Mouse (Mus musculus) lung, postnatal 4 days (tissue): Measurements from ENCODE around the gene Fat1.
"Not testable (repeated sequence)": the region's sequence is repeated elsewhere in the genome, so short reads cannot be mapped to it uniquely, and the experiment has no call there.

ENCODE experiments used
- DNase-seq, 2 experiments: peaks; one replicate each; pipeline ENCODE4 v3.0.0; 2021

Fat1 gene

DNA sequence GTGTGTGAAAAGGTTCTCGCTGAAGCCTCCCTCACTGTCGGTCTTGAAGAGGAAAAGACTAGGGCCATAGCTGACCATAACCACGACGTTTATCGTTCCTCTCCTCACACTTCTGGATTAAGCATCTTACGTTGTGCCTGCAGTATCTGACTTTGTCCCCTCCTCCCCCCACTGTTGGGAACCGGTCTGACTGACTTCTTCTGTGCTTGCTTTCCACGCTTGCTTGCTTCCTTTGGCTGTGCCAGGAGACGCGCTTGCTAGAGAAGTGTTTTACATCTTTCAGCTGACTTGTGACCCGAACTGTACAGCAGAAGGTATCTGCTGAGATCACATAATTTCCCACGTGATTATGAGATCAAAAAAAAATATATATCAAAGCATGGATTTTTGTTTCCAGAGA lies 76.5 kb downstream of the Fat1 start:
- no peak for DNase-seq

DNA sequence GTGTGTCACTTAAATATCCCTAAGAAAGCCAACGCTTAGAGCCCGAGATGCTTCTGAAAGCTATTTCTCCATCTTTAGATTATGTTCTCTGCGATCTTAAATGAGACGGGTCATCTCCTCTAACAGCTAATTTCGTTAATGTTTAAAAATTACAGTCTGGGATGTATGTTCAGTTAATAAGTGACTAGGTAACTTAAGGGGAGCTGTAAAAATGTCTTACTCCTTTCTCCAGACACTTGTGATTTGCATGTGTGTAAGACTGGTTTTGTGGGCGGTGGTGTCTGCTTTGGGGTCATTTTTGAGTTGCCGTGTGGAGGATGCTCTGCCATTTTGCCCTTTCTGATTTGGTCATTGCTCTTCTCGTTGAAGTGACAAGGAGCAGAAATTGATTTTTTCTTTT lies 78.6 kb downstream of the Fat1 start:
- no peak for DNase-seq

- no peak for DNase-seq
These were observed 79.3 kb downstream of the Fat1 start for GRCm38 (mm10) chr8:45014498-45015067.

- no peak for DNase-seq
These were observed 80.6 kb downstream of the Fat1 start for GRCm38 (mm10) chr8:45015876-45016275.

- DNase-seq = no peak
These were observed 84.0 kb downstream of the Fat1 start for GRCm38 (mm10) chr8:45019241-45019640.

- DNase-seq = no peak
These were observed 85.9 kb downstream of the Fat1 start for GRCm38 (mm10) chr8:45021171-45021570.

DNA sequence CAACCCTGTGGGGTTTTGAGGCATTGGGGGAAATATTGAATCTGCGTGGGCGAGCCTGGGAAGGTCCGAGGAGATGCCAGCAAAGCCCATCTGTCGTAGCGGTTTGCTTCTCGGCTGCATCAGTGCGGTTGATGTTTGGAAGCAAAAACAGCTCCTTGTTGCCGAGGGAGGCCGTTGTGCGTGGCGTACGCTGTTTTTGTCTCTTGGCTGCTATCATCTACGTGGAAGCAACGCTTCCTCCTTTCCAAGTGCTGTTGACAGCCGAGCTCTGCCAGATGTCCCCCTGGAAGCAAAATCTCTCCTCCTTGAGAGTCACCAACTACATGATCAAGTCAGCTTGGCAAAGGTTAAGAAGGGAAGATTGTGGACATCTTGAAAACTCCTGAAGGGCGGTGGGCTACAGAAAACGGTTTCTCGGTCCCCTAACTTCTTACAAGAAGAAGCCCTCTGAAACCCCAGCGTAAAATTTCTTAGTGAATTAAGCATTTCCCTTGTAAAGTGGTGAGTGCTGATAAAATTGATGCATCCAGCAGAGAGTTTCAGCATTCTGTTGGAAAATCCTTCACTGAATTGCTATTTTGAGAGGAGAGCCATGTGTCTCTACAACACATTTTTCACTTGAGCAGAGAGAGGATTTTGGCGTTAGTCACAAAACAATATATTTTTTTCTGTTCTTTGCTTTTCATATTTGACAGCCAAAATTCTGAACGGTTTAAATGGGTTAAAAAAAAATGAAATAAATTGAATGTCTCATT lies 86.8 kb downstream of the Fat1 start:
- no peak for DNase-seq

GRCm38 (mm10) chr8:45028081-45028497 lies 92.8 kb downstream of the Fat1 start:
- no peak for DNase-seq

DNA sequence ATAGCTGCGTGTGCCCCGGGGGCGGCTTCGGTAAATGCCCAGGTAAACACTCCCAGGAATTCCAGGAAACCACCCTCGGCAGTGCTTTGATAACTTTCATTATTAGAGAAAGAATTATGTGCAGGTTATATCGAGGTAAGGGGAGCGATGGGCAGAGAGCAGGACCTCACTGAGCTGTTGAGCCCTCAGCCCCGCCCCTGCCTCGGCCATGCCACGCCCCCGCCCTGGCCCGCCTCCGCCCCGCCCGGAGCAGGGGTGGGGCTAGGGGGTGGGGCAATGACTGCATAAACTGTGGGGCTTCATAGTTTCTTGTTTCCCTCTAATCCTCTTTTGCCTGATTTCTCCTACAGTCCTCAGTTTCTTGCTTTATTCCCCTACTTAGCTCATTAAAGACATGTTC lies 103.1 kb downstream of the Fat1 start:
- DNase-seq = no peak

GRCm38 (mm10) chr8:45044160-45044559 lies 108.9 kb downstream of the Fat1 start:
- DNase-seq = no peak

DNA sequence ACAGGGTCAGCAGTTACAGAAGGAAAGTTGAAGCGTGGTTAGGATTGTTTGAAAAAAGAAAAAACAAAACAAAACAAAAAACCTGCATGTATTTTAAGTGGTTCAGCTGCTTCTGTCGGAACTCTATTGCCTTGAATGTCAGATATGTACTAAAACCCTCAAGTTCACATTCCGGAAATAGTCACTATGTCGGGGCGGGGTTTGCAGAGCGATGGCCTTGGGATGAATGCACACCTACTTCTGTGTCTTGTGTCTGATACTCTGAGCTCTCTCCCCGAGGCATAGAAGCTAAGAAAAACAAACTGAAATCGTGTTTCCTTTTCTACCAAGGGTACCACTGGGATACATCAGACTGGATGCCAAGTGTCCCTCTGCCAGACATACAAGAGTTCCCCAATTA lies 115.2 kb downstream of the Fat1 start:
- DNase-seq = no peak

DNA sequence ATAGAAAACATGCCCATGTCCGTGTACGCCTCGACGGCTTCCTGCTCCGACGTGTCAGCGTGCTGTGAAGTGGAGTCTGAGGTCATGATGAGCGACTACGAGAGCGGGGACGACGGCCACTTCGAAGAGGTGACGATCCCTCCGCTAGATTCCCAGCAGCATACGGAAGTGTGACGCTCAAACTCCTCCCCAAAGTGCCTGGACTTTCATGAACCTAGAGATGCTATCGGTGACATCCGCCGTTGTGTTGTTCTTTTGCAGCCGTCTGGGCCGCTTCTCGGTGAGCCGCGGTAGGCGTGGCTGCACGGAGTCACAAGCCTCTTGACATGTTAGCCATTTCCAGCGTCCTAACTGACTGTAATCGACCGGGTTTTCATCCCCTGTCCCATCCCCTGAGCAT lies 116.0 kb downstream of the Fat1 start:
- no peak for DNase-seq

GRCm38 (mm10) chr8:45052205-45052604 lies 117.0 kb downstream of the Fat1 start:
- no peak for DNase-seq

DNA sequence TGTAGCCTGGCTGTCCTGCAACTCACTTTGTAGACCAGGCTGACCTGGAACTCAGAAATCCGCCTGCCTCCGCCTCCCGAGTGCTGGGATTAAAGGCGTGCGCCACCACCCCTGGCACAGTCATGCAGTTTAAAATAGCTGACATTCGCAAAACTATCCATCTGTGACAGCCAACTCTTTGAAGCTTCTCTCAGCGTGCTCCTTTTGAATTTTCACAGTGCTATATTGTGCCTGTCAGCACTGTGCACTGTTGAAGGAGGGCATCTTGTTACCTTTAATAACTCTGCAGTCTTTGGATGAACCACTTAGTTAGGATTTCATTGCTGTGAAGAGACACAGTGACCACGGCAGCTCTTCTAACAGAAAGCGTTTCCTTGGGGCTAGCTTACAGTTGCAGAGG lies 117.4 kb downstream of the Fat1 start:
- no peak for DNase-seq

DNA sequence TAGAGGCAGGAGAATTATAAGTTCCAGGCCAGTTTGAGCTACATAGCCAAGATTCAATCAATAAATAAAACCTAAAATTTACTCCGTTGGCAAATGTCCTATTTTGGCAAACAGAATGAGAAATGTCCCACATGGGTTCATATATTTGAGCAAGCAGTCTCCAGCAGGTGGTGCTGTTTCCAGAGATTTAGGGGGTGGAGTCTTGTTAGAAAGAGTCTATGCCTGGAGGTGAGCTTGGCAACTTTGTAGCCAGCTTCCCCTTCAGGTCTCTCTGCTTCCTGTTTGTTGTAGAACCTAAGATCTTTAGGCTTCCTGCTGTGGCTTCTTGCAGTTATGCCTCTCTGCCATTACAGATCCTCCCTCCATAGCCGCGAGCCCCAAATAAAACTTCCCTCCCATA lies 120.3 kb downstream of the Fat1 start:
- DNase-seq = no peak

GRCm38 (mm10) chr8:45056810-45057209 lies 121.6 kb downstream of the Fat1 start:
- DNase-seq = no peak

- no peak for DNase-seq
These were observed 124.8 kb downstream of the Fat1 start for GRCm38 (mm10) chr8:45060083-45060482.

DNA sequence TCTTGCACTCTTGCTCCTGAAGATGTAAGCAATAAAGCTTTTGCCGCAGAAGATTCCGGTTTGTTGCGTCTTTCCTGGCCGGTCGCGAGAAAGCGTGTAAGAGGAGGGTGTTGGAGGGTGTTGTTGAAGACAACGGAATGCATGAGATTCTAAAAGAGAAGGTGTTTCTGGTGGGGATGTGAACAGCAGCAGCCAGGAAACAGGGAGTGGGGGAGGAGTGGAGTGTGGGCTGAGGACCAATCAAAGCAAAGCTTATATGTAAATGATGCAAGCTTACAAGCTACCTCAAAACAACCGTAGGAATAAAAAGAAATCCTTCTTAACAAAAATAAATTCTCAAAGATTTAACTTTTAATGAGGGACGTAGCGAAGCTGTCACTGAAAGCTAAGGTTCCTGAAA lies 127.1 kb downstream of the Fat1 start:
- no peak for DNase-seq

GRCm38 (mm10) chr8:45062982-45063924 lies 128.0 kb downstream of the Fat1 start:
- peak; percentile 54 to 77 for DNase-seq

GRCm38 (mm10) chr8:45064197-45064869 lies 129.1 kb downstream of the Fat1 start:
- peak in 1 of 2 experiments; percentile 33 for DNase-seq

DNA sequence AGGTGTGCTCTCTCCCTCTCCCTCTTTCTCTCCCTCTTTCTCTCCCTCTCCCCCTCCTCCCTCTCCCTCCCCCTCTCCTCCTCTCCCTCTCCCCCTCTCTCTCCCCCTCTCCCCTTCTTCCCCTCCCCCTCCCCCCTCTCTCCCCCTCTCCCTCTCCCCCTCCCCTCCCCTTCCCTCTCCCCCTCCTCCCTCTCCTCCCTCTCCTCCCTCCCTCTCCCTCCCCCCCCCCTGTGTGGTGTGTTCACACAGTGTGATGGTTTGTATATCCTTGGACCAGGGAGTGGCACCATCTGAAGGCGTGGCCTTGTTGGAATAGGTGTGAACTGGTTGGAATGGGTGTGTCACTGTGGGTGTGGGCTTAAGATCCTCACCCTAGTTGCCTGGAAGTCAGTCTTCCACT lies 130.1 kb downstream of the Fat1 start:
- not testable (repeated sequence) for DNase-seq

GRCm38 (mm10) chr8:45068759-45069386 lies 133.6 kb downstream of the Fat1 start, which contains the start of gene Mtnr1a:
Gene Mtnr1a, plus strand, starts transcription at chr8:45069137.
- peak; percentile 82 to 89 for DNase-seq
